Mouse (Mus musculus) C2C12 (cell line): ENCODE data around the gene Tmem245.

ENCODE experiments used
- CEBPB ChIP-seq: IDR thresholded peaks from one replicate; pipeline ENCODE4 v1.6.1; 2011; ENCODE audit warnings: low read depth, mild to moderate bottlenecking, control low read depth, moderate library complexity
- CTCF ChIP-seq: IDR thresholded peaks from one replicate; pipeline ENCODE4 v1.5.1; 2011; ENCODE audit not compliant: control insufficient read depth, insufficient read depth, insufficient read length

DNA sequence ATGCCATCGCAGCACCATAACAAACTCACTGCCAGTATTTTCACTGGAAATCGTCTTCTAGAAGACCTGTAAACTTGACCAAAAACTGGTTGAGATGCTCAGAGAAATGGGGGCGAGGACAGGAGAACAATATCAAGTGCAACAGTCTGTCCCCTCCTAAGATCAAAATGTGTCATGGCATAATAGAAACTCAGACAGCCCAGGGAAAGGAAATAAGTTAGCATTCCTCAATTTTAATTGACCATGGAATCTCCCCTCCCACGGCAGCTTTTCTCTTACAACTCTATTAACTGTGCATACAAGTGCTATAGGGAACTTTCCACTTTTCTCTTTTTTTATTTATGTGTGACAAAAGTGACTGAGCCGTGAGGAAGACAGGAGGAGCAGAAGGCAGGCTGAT is 79.5 kb downstream of the Tmem245 start:
- no peak for TF ChIP-seq CTCF
- no peak for TF ChIP-seq CEBPB
